9 mouse cellular contexts compared by ENCODE assay signal in the genomic region with DNA sequence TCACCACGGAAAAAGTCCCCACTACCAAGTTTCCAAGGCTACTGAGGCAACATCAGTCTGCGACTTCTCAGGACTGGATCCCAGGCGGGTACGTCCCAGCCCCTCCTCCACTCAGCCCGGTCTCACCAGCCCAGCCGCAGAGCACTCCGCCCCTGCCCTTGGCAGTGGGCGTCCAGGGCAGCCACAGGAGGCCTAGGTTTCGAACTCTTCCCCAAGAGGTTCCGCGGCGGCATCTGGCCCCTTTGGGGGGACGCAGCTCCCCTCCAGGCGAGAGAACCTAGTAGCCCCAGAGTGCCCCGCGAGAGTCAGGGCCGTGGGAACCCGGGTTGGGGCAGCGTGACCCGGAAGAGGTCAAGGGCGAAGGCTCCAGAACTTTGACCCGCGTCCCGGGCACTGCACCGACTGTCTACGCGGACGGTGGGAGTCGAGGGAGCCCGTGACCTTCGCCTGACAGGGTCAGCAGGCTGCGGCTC. TPM values are rescaled to one million over a fixed set of nuclear protein-coding genes. Genes with fewer than 3 reads are reported as not detected.
DNase-seq lines count a peak whose midpoint lies in the region; ATAC-seq and TF ChIP-seq lines count a peak whose summit lies in the region.
"Had no signal": no experiment of that assay in that cellular context is flagged by ENCODE, and none has a peak within 500 bp of the region (broad histone marks: within the 10 kb centered on the region; RNA-seq: fewer than 3 reads in every experiment).

No protein-coding gene starts in this region.

- under 1% methylated on average over 32 of the region's 32 CpGs for WGBS in thymus, adult 2 months
- WGBS in forebrain, postnatal 0 days: under 1% methylated on average over 32 of the region's 32 CpGs
- WGBS in kidney, postnatal 0 days: under 1% methylated on average over 32 of the region's 32 CpGs

- TF ChIP-seq CTCF in thymus, adult 2 months (IDR thresholded peaks at IDR 0.05; ENCODE audit: borderline replicate concordance, control insufficient read depth, extremely low read depth, insufficient read depth, low read length, poor library complexity): no peak
- TF ChIP-seq CTCF in bone marrow macrophage, adult 2 months (IDR thresholded peaks at IDR 0.05; ENCODE audit: low read depth, low read length): no peak
- no peak for TF ChIP-seq CTCF in forebrain, postnatal 0 days (IDR thresholded peaks at IDR 0.05; ENCODE audit: low read depth)
- TF ChIP-seq CTCF in kidney, postnatal 0 days (IDR thresholded peaks at IDR 0.05; ENCODE audit: low read depth): no peak

- H3K4me3 ChIP-seq in thymus, adult 2 months (ENCODE audit: control insufficient read depth, insufficient read depth, low read length): peak overlapping the region; percentile 74
- peak overlapping the region; percentile 94 for H3K4me3 ChIP-seq in bone marrow macrophage, adult 2 months (ENCODE audit: insufficient read depth, low read length)
- peak overlapping the region; percentile 85 for H3K4me3 ChIP-seq in forebrain, postnatal 0 days (ENCODE audit: low read depth, low read length)
- H3K4me3 ChIP-seq in kidney, postnatal 0 days (replicated peaks; ENCODE audit: low read depth, low read length): peak overlapping the region; percentile 57

- DNase-seq in thymus, adult 2 months: peak; percentile 61
- DNase-seq in thymus, postnatal 25 days: no peak
- peak; percentile 27 for DNase-seq in forebrain, postnatal 0 days
- DNase-seq in kidney, postnatal 0 days (ENCODE audit: low spot score): peak; percentile 59
- peak; percentile 72 for DNase-seq in lung, postnatal 10 days
- peak; percentile 82 for DNase-seq in retina, postnatal 1 day
- DNase-seq in spleen, adult 12 weeks (ENCODE audit: low spot score): no peak

- no peaks in the 10 kb centered on the region for H3K9me3 ChIP-seq in forebrain, postnatal 0 days (ENCODE audit: low read length)
- H3K9me3 ChIP-seq in kidney, postnatal 0 days (replicated peaks; ENCODE audit: low read length): no peaks in the 10 kb centered on the region

- H3K4me2 ChIP-seq in forebrain, postnatal 0 days (ENCODE audit: low read depth): peak overlapping the region; percentile 95
- peak overlapping the region; percentile 61 for H3K4me2 ChIP-seq in kidney, postnatal 0 days (ENCODE audit: low read length)

- TF ChIP-seq POLR2A in thymus, adult 2 months (IDR thresholded peaks at IDR 0.05; ENCODE audit: control insufficient read depth, extremely low read depth, insufficient read depth, low read length, poor library complexity): no peak
- no peak; the same call in 1 of the 2 replicates for TF ChIP-seq POLR2A in bone marrow macrophage, adult 2 months (IDR thresholded peaks at IDR 0.05; ENCODE audit: borderline replicate concordance, low read depth, low read length)

- no peaks in the 10 kb centered on the region; the same call in 1 of the 2 replicates for H3K27me3 ChIP-seq in thymus, adult 2 months (ENCODE audit: control insufficient read depth, insufficient read depth, low read length)
- H3K27me3 ChIP-seq in forebrain, postnatal 0 days (ENCODE audit: insufficient read depth, low read length): no peaks in the 10 kb centered on the region
- H3K27me3 ChIP-seq in kidney, postnatal 0 days (ENCODE audit: insufficient read depth, low read length): no peaks in the 10 kb centered on the region

- H3K4me1 ChIP-seq in thymus, adult 2 months (replicated peaks; ENCODE audit: control insufficient read depth, insufficient read depth, low read length): peaks cover 2% of the 10 kb centered on the region
- peaks cover 5% of the 10 kb centered on the region; the same call in 1 of the 2 replicates for H3K4me1 ChIP-seq in bone marrow macrophage, adult 2 months (ENCODE audit: control insufficient read depth, insufficient read depth, low read length)
- H3K4me1 ChIP-seq in forebrain, postnatal 0 days (ENCODE audit: insufficient read depth): peaks cover 7% of the 10 kb centered on the region; the same call in 1 of the 2 replicates
- 0 out of 2 replicates have a peak, but pooled peaks cover 4% of the 10 kb centered on the region for H3K4me1 ChIP-seq in kidney, postnatal 0 days (replicated peaks; ENCODE audit: insufficient read depth, low read length)

- no peaks in the 10 kb centered on the region for H3K36me3 ChIP-seq in thymus, adult 2 months (ENCODE audit: control insufficient read depth, insufficient read depth, low read length)
- H3K36me3 ChIP-seq in forebrain, postnatal 0 days (ENCODE audit: insufficient read depth): no peaks in the 10 kb centered on the region
- no peaks in the 10 kb centered on the region for H3K36me3 ChIP-seq in kidney, postnatal 0 days (ENCODE audit: insufficient read depth, low read length)

- H3K27ac ChIP-seq in thymus, adult 2 months (ENCODE audit: control insufficient read depth, insufficient read depth, low read length): 0 out of 2 replicates have a peak overlapping the region, but pooled peaks have one; percentile 4
- H3K27ac ChIP-seq in bone marrow macrophage, adult 2 months (ENCODE audit: insufficient read depth, low read depth, low read length): peak overlapping the region; percentile 87
- peak overlapping the region; percentile 80 for H3K27ac ChIP-seq in forebrain, postnatal 0 days (ENCODE audit: low read depth, low read length)
- peak overlapping the region; percentile 85 for H3K27ac ChIP-seq in kidney, postnatal 0 days

- peak; percentile 61 for ATAC-seq in forebrain, postnatal 0 days
- ATAC-seq in kidney, postnatal 0 days (replicated peaks; ENCODE audit: low FRiP score, low read depth): peak; percentile 80

- H3K9ac ChIP-seq in forebrain, postnatal 0 days: peak overlapping the region; percentile 81
- H3K9ac ChIP-seq in kidney, postnatal 0 days (ENCODE audit: low read depth, low read length): peak overlapping the region; percentile 69

RNA-seq across cellular contexts. Expression of gene Etfa, which starts 0.5 kb away (rescaled TPM):
- polyA plus RNA-seq in thymus, adult 2 months (2012; rRNA removed): 41.9 and 45.3 TPM in 2 replicates
- polyA plus RNA-seq in bone marrow macrophage, adult 2 months (2012; ENCODE audit: insufficient read depth, insufficient read length, missing spikeins): 70.4 and 70.5 TPM in 2 replicates
- total RNA-seq in forebrain, postnatal 0 days (2014; rRNA removed): 11.2 and 17.9 TPM in 2 replicates
- polyA plus RNA-seq in forebrain, postnatal 0 days (2015; fragmentation: Nextera tagmentation; extraction: Ambion mirVana): 94.2 and 96.0 TPM in 2 replicates
- polyA plus RNA-seq in kidney, postnatal 0 days (2015; fragmentation: Nextera tagmentation; extraction: Ambion mirVana): 372 and 395 TPM in 2 replicates

RNA-seq across cellular contexts. Expression of gene Isl2, which starts 26.9 kb away (rescaled TPM):
- 3.8 and 4.5 TPM in 2 replicates for polyA plus RNA-seq in thymus, adult 2 months (2012; rRNA removed)
- polyA plus RNA-seq in bone marrow macrophage, adult 2 months (2012; ENCODE audit: insufficient read depth, insufficient read length, missing spikeins): not detected in 2 replicates
- total RNA-seq in forebrain, postnatal 0 days (2014; rRNA removed): not detected in 2 replicates
- not detected in 2 replicates for polyA plus RNA-seq in forebrain, postnatal 0 days (2015; fragmentation: Nextera tagmentation; extraction: Ambion mirVana)
- not detected in 2 replicates for polyA plus RNA-seq in kidney, postnatal 0 days (2015; fragmentation: Nextera tagmentation; extraction: Ambion mirVana)
- total RNA-seq: left cerebral cortex, postnatal 14 days had no signal

Comparison
In these comparisons a context has a peak if more than half of its experiments do, and no peak if none do; other contexts are left out.
1. DNase-seq: peak in thymus, adult 2 months (single experiment), forebrain, postnatal 0 days (single experiment), kidney, postnatal 0 days (single experiment), lung, postnatal 10 days (single experiment) and retina, postnatal 1 day (single experiment); none in thymus, postnatal 25 days (single experiment) and spleen, adult 12 weeks (single experiment).
2. H3K27ac ChIP-seq: peak in every context shown above with its lines; median percentile 87 in bone marrow macrophage, adult 2 months; 85 in kidney, postnatal 0 days; 80 in forebrain, postnatal 0 days; 4 in thymus, adult 2 months.
3. Peak in every context shown above with its lines, with median percentiles within 50 percentile points of each other: H3K4me3 ChIP-seq.